Mouse (Mus musculus): ENCODE data around the gene Atp6v0b. TPM values are rescaled to one million over a fixed set of nuclear protein-coding genes. Genes with fewer than 3 reads are reported as not detected.

Atp6v0b gene
- total and polyA plus RNA-seq, 2 experiments from 2014 or later = 625 to 667 TPM

GRCm38 (mm10) chr4:117914031-117914430 lies 26.9 kb upstream of the Atp6v0b start:
- no peaks in the 10 kb centered on the region for H3K9me3 ChIP-seq (ENCODE audit: low read length)
- no peaks in the 10 kb centered on the region for H3K27me3 ChIP-seq (ENCODE audit: insufficient read depth, low read length)
- H3K4me3 ChIP-seq (ENCODE audit: low read depth, low read length) = peak overlapping the region; percentile 68
- no peak for DNase-seq (ENCODE audit: low spot score)
- no peaks in the 10 kb centered on the region; the same call in 1 of the 2 replicates for H3K36me3 ChIP-seq (ENCODE audit: insufficient read depth, low read length)
- 0 out of 2 replicates have a peak, but pooled peaks have one; percentile 2 for ATAC-seq (ENCODE audit: low FRiP score)
- H3K4me2 ChIP-seq (ENCODE audit: low read depth, low read length, poor library complexity, severe bottlenecking) = peak overlapping the region; percentile 84
- H3K9ac ChIP-seq (replicated peaks; ENCODE audit: low read length, poor library complexity, severe bottlenecking) = peak overlapping the region; percentile 75
- no peak overlapping the region for H3K27ac ChIP-seq (ENCODE audit: low read depth, low read length)
- no peak for TF ChIP-seq CTCF (IDR thresholded peaks at IDR 0.05)
- peaks cover 13% of the 10 kb centered on the region; the same call in 1 of the 2 replicates for H3K4me1 ChIP-seq (ENCODE audit: insufficient read depth, low read length)
- WGBS = 11% methylated on average over 8 of the region's 8 CpGs

- Histone ChIP-seq H3K9me3 (ENCODE audit: low read length) (no peaks in the 10 kb centered on the region), H3K27ac (ENCODE audit: low read depth, low read length) (no peak overlapping the region), H3K27me3 (ENCODE audit: insufficient read depth, low read length) (no peaks in the 10 kb centered on the region), H3K36me3 (ENCODE audit: insufficient read depth, low read length) (no peaks in the 10 kb centered on the region; the same call in 1 of the 2 replicates), H3K4me2 (ENCODE audit: low read depth, low read length, poor library complexity, severe bottlenecking) (peak overlapping the region; percentile 84), H3K4me1 (ENCODE audit: insufficient read depth, low read length) (peaks cover 13% of the 10 kb centered on the region; the same call in 1 of the 2 replicates), H3K4me3 (ENCODE audit: low read depth, low read length) (peak overlapping the region; percentile 68), H3K9ac (replicated peaks; ENCODE audit: low read length, poor library complexity, severe bottlenecking) (peak overlapping the region; percentile 6; the same call in 1 of the 2 replicates)
- DNase-seq (ENCODE audit: low spot score) = no peak
- WGBS = 42% methylated on average over 3 of the region's 3 CpGs
- no peak for TF ChIP-seq CTCF (IDR thresholded peaks at IDR 0.05)
- ATAC-seq (ENCODE audit: low FRiP score) = no peak
These were observed 26.3 kb upstream of the Atp6v0b start for GRCm38 (mm10) chr4:117913421-117913820.

GRCm38 (mm10) chr4:117912685-117913273 lies 25.6 kb upstream of the Atp6v0b start:
- no peak for TF ChIP-seq CTCF (IDR thresholded peaks at IDR 0.05)
- H3K9ac ChIP-seq (replicated peaks; ENCODE audit: low read length, poor library complexity, severe bottlenecking) = peak overlapping the region; percentile 6; the same call in 1 of the 2 replicates
- no peaks in the 10 kb centered on the region for H3K9me3 ChIP-seq (ENCODE audit: low read length)
- no peak for DNase-seq (ENCODE audit: low spot score)
- no peaks in the 10 kb centered on the region; the same call in 1 of the 2 replicates for H3K36me3 ChIP-seq (ENCODE audit: insufficient read depth, low read length)
- no peak overlapping the region for H3K27ac ChIP-seq (ENCODE audit: low read depth, low read length)
- WGBS = 68% methylated on average over 7 of the region's 7 CpGs
- peaks cover 19% of the 10 kb centered on the region; the same call in 1 of the 2 replicates for H3K4me1 ChIP-seq (ENCODE audit: insufficient read depth, low read length)
- no peak for ATAC-seq (ENCODE audit: low FRiP score)
- H3K4me2 ChIP-seq (ENCODE audit: low read depth, low read length, poor library complexity, severe bottlenecking) = peak overlapping the region; percentile 84
- H3K4me3 ChIP-seq (ENCODE audit: low read depth, low read length) = peak overlapping the region; percentile 68; the same call in 1 of the 2 replicates
- H3K27me3 ChIP-seq (ENCODE audit: insufficient read depth, low read length) = no peaks in the 10 kb centered on the region

GRCm38 (mm10) chr4:117912131-117912561 lies 25.0 kb upstream of the Atp6v0b start:
- H3K9ac ChIP-seq (replicated peaks; ENCODE audit: low read length, poor library complexity, severe bottlenecking) = no peak overlapping the region
- H3K36me3 ChIP-seq (ENCODE audit: insufficient read depth, low read length) = no peaks in the 10 kb centered on the region; the same call in 1 of the 2 replicates
- 90% methylated on average over 13 of the region's 13 CpGs for whole genome bisulfite sequencing
- H3K9me3 ChIP-seq (ENCODE audit: low read length) = no peaks in the 10 kb centered on the region
- no peak for DNase-seq (ENCODE audit: low spot score)
- no peak for ATAC-seq (ENCODE audit: low FRiP score)
- H3K27ac ChIP-seq (ENCODE audit: low read depth, low read length) = no peak overlapping the region
- no peak overlapping the region for H3K4me3 ChIP-seq (ENCODE audit: low read depth, low read length)
- peaks cover 19% of the 10 kb centered on the region; the same call in 1 of the 2 replicates for H3K4me1 ChIP-seq (ENCODE audit: insufficient read depth, low read length)
- no peak overlapping the region for H3K4me2 ChIP-seq (ENCODE audit: low read depth, low read length, poor library complexity, severe bottlenecking)
- no peak for TF ChIP-seq CTCF (IDR thresholded peaks at IDR 0.05)
- no peaks in the 10 kb centered on the region for H3K27me3 ChIP-seq (ENCODE audit: insufficient read depth, low read length)

GRCm38 (mm10) chr4:117908834-117909453 lies 21.8 kb upstream of the Atp6v0b start:
- Histone ChIP-seq H3K27me3 (ENCODE audit: insufficient read depth, low read length) (no peaks in the 10 kb centered on the region), H3K9me3 (ENCODE audit: low read length) (no peaks in the 10 kb centered on the region), H3K36me3 (ENCODE audit: insufficient read depth, low read length) (peaks cover 18% of the 10 kb centered on the region), H3K27ac (ENCODE audit: low read depth, low read length) (peak overlapping the region; percentile 81), H3K4me3 (ENCODE audit: low read depth, low read length) (peak overlapping the region; percentile 16; the same call in 1 of the 2 replicates), H3K4me1 (ENCODE audit: insufficient read depth, low read length) (peaks cover 19% of the 10 kb centered on the region; the same call in 1 of the 2 replicates), H3K4me2 (ENCODE audit: low read depth, low read length, poor library complexity, severe bottlenecking) (peak overlapping the region; percentile 43), H3K9ac (replicated peaks; ENCODE audit: low read length, poor library complexity, severe bottlenecking) (peak overlapping the region; percentile 46; the same call in 1 of the 2 replicates)
- WGBS = 48% methylated on average over 8 of the region's 8 CpGs
- TF ChIP-seq CTCF (IDR thresholded peaks at IDR 0.05) = no peak
- ATAC-seq (ENCODE audit: low FRiP score) (peak; percentile 77), DNase-seq (ENCODE audit: low spot score) (peak; percentile 89)

- TF ChIP-seq CTCF (IDR thresholded peaks at IDR 0.05) = no peak
- H3K9me3 ChIP-seq (ENCODE audit: low read length) = no peaks in the 10 kb centered on the region
- H3K4me3 ChIP-seq (ENCODE audit: low read depth, low read length) = no peak overlapping the region
- DNase-seq (ENCODE audit: low spot score) (no peak), ATAC-seq (ENCODE audit: low FRiP score) (no peak)
- peaks cover 46% of the 10 kb centered on the region for H3K36me3 ChIP-seq (ENCODE audit: insufficient read depth, low read length)
- H3K27ac ChIP-seq (ENCODE audit: low read depth, low read length) = no peak overlapping the region
- H3K4me2 ChIP-seq (ENCODE audit: low read depth, low read length, poor library complexity, severe bottlenecking) = no peak overlapping the region
- H3K4me1 ChIP-seq (ENCODE audit: insufficient read depth, low read length) = peaks cover 8% of the 10 kb centered on the region; the same call in 1 of the 2 replicates
- WGBS = 91% methylated on average over 3 of the region's 3 CpGs
- no peak overlapping the region for H3K9ac ChIP-seq (replicated peaks; ENCODE audit: low read length, poor library complexity, severe bottlenecking)
- no peaks in the 10 kb centered on the region for H3K27me3 ChIP-seq (ENCODE audit: insufficient read depth, low read length)
These were observed 19.1 kb upstream of the Atp6v0b start for GRCm38 (mm10) chr4:117906196-117906595.

Measured in midbrain, postnatal 0 days (tissue).